Mouse (Mus musculus) monocyte, adult 5-6 weeks (primary cell): ENCODE data around the gene Rnft2. TPM values are rescaled to one million over a fixed set of nuclear protein-coding genes. Genes with fewer than 3 reads are reported as not detected.

Experiments used
- ATAC-seq: fragments of 153-309, 156-312 bp; replicated peaks from 2 replicates; pipeline ENCODE4 v1.8.0; 2017; ENCODE audit warnings: mild to moderate bottlenecking; ENCODE audit not compliant: low TSS enrichment, insufficient number of reproducible peaks, severe bottlenecking, poor library complexity, low FRiP score
- total RNA-seq: library from RNA; stranded (forward); fragments of 200-1000, 200-491, 200-594 nt; gene quantifications from 3 replicates; pipeline ENCODE4 v1.2.3, GENCODE M21; 2017

Gene Rnft2
- total RNA-seq, 1 experiment from 2014 or later, result not detected

DNA sequence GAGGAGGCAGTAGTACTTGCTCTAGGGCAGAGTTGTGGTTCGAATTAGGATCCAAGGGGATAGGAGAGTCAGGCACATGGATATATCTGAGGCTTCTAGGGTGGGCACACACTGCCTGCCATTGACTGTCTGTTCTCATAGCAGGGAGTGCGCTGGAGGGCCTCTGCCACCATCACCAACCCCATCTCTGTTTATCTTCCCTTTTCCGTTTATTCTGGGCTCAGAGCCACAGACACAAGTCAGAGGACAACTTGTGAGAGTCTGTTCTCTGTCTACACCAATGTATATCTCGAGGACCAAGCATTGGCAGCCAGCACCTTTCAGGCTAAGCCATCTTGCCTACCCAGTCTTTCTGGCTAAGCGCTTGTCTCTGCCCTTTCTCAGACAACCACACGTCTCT is 14.7 kb upstream of the Rnft2 start:
- ATAC-seq, result no peak

DNA sequence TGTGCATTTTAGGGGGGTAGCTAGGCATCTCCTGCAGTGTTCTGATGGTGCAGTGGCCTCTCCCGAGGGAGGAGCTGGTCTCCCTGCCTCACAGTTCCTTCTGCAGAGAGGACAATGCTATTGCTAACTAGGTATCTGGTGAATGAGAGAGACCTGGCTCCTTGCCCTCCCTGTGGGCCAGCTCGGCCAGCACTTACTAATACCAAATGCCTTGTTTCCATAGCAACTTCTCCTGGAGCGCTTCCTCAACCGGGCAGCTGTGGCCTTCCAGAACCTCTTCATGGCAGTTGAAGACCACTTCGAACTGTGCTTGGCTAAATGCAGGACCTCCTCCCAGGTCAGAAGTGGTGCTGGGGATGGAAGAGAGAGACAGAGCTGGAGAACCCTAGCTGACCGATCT is 14.2 kb upstream of the Rnft2 start:
- no peak for ATAC-seq

DNA sequence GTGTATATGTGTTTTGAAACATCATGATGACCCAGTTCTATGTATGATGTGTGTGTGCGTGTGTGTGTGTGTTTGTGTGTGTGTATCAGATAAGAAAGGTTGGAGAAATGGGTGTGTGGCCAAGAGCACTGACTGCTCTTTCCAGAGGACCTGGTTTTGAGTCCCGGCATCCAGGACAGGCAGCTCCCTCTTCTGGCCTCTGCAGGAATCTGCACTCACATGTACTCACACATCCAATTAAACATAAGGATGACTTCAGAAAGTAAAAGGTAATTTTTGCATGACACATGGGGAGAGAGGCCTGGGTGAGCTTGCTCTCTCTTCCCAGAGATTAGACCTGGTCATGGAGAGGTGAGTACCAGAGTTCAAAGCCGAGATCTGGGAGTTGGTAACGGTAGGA is 12.1 kb upstream of the Rnft2 start:
- no peak for ATAC-seq

DNA sequence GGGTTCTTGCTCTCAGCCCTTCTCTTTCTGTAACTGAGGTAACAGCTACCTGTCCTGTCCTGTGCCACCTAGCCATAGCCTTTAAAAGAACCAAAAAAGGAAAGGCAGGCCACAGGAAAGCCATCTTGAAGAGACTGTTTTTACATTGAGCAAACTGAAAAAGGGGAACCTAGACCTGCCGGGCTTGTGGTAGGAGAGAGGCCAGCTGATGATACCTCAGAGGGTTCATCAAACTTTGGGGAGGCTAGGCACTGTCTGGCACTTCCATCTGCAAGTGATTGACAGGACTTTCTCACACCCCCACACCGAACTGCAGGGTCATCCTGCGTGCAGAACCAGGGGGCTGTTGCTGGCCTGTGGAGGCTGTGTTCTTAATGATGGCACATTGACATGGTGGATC is 8.6 kb upstream of the Rnft2 start:
- no peak for ATAC-seq

DNA sequence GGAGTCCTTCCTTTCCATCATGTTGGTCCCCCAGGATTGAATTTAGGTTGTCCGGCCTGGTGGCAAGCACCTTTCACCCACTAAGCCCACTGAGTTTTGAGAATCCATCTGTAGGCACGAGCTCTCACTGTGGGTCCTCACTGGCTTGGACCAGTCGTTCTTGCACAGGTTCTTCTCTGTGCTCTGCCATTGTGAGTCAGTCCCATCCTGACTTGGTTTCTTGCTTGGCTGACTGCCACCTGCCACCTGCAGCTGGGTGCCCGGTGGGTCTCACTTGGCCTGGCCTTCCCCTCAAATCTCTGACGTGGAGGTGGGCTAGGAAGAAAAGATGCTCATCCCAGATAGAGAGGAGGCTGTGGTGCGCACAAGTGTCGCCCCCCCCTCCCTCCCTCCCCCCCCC is 6.1 kb upstream of the Rnft2 start:
- ATAC-seq, result no peak

DNA sequence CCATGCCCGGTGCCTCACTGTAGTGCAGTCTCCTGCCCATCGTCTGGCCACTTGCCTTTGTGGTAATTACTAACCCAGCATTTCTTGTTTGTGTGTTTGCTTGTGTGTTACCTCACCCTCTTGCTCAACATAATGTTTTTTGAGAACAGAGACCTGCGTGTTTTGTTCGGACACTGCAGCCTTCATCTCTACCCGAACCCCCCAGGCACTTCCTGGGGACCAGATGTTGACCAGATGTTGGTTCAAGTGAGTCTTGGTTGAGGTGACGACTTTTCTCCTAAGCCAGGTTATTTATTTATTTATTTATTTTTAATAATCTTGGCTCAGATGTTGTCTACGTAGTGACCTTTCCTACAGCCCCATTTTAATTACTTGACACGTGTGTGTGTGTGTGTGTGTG is 2.5 kb upstream of the Rnft2 start:
- no peak for ATAC-seq

DNA sequence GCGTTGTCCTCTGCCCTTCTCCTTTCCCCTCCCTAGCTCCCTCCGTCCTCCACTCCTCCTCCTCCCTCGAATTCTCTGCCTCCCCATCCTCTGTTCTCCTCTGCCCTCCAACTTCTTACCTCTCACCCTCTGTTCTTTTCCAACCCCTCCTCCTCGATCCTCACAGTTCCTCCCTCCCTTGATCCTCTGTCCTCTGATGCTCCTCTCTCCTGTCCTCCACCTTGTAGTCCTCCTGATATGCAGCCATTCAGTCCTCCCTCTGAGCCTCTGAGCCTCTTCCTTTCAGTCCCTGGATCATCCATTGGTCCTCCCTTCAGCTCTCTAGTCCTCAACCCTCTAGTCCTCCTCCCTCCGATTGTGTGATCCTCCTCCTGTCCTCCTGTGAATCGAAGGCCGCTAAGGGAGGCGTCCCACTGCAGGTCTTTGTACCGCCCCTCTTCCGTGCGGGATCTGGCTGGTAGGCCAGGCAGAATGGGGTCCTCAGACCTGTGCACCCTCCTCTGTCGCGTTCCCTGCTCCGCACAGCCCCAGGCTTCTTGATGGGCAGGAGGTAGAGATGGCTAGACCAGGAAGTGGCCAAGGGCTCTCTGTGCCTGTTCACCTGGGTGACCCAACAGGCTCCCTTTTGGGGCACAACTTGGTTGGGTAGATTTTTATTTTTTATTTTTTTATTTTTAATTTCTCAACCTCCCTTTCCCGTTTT is 841 bp upstream of the Rnft2 start:
- ATAC-seq, result 0 out of 2 replicates have a peak, but pooled peaks have one; percentile 6

DNA sequence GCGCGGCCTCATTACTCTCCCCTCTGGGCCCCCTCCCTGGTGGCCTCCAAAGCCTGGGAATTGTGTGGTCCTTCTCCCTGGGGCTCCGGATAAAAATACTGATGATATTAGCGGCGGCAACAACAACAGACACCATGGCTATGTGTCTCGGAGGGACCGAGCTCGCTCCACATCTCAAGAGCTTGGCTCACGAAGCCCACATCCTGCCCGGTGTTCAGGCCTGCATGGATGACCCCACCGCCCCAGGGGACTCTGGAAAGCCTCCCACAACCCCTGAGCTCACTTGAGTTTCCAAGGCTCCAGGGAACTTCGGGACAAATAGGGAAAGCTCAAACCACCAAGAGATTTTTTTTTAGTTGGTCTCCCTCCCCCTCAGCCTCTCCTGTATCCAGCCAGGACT is 5.2 kb downstream of the Rnft2 start:
- ATAC-seq, result no peak

DNA sequence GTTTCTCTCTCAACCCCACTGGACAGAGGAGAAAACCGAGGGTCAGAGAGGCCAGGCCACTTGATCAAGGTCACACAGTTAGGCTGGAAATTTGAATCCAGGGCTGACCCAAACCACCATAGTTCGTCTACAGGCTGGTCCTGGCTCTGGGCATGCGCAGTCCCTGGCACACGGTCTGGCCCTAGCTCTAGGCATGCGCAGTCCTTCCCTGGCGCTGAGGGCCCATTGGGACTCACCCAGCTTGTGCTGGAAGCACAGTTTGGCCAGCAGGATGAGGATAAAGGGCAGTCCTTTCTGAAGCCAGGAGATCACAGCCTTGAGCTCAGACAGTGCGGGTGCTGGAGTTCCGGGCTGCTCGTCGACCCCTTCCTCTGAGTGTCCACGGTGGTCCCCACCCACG is 8.0 kb downstream of the Rnft2 start:
- no peak for ATAC-seq

DNA sequence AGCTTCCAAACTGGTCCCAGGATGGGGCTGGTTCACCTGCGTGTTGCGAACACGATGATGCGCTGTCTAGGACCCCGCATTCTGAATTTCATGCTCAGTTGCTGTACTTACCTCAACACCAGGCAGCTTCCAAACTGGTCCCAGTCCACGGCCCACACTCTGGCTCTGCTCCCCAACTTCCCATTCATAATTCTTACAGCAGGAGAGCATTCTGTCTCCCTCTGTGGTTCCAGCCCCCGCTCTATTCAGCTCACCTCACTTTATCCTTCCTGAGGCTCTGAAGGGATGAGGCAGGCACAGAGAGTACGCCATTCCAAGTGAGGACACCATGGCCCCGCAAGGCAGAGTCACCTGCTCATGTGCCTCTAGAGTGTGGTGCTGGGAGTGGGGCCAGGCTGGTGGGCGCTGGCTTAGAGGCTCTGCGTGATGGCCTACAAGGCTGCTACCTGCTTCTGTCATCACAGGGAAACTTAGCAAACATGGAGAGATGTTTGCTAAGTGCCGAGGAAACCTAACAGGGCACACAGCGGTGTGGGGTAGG is 14.8 kb downstream of the Rnft2 start:
- ATAC-seq, result no peak

DNA sequence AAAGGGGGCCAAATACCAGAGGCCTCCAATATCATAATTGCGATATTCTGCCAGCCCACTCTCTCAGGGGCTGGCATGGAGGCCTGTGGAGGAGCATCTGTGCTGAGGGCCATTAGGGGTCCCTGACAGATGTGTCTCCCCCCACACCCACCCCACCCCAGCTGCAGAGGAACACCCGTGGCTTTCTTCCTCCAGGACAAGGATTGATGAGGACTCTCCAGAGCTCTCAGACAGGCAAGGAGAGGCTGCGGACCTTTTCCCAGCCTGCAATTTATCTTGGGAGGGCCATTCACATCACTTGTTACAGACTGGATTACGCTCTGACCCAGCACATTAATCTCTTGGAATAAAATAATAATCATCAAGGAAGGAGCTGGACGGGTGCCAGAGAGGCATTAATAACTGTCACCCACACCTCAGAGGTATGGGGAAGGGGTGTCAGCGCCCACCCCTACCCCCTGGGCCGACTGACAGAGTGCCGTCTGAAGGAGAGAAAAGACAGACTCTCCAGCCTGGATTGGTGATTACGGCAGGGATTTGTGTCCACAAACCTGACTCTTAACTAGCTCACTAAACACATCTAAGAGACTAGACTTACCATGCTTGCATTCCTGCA is 21.7 kb downstream of the Rnft2 start:
- no peak for ATAC-seq

DNA sequence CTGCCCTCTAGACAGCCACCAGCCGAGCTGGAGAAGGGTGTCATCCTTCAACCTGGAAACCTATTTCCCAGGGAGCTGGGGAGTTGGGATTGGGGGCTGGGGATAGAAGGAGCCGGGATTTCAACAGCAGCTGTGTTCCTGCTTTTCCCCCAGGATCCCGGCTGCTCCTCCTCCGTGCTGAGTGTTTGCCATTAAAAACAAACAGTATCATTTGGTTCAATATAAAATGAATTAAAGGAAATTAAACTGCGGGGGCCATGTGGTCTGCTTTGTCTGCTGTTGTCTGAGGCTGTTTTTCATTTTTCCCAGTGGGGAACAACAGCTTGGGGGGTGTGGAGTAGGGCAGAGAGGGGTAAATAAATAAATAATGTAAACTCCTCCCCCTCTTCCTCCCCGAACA is 27.5 kb downstream of the Rnft2 start:
- no peak for ATAC-seq

DNA sequence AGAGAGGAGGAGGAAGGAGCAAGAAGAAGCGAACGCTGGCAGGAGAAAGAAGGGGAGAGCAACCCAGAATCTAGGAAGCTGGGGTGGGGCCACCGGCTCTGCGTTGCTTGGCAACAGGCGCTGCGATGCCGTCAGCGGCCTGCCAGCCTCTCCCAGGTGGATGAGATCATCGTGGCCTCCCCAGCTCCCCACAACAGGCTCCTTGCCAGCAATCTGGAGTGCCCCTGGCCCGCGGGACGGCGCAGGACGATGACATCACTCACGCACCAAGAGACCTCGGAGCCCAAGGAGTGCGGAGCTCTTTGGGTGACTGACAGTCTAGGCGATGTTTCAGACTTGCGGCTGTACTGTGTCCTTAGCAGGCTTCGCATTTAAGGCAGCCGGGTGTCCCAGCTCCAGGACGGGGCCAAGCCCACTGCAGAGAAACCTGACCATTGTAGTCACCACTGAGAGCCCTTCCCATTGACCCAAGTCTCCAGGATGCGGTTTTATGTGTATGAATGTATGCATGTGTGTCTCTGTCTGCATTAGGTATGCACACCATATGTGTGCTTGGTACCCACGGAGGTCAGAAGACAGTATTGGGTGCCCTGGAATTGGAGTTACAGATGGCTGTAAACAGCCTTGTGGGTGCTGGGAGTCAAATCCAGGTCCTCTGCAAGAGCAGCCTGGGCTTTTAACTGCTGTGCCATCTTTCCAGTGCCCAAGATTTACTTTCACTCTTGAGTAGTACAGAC is 30.3 kb downstream of the Rnft2 start:
- no peak for ATAC-seq

DNA sequence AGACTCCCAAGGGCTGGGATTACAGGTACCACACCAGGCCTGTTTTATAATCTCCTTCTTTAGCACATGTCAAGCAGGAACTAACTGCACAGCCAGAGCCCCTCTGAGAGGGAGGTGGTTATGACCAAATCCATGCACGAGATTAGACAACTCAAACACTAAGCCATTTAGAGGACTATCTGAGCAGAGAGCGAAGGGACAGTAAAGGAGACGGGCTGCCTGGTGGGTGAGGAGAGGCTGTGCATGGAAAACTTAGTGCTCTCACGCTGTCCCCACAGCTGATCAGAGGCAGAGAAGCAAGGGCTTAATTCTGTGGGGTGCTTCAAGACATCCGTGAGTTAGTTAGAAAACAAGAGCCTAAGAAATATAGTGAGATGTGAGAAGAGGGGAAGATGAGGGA is 30.9 kb downstream of the Rnft2 start:
- ATAC-seq, result no peak

DNA sequence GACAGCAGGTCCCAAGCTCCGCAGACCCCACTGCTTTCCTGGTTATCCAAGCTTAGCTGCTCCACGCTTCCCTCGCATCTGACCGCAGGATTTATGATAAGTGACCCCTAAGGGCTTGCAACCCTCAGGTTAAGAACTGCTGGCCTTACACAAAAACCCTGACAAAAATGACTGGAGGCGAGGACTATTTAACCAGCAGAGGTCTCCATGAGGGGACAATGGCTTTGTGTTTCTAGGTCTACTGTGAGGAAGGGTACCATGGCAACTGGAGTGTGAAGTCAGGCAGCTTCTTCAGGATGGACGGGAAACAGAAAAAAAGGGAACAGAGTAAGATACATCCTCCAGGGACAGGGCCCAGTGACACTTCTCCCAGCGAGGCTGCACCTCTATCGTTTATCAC is 39.1 kb downstream of the Rnft2 start:
- ATAC-seq, result no peak

DNA sequence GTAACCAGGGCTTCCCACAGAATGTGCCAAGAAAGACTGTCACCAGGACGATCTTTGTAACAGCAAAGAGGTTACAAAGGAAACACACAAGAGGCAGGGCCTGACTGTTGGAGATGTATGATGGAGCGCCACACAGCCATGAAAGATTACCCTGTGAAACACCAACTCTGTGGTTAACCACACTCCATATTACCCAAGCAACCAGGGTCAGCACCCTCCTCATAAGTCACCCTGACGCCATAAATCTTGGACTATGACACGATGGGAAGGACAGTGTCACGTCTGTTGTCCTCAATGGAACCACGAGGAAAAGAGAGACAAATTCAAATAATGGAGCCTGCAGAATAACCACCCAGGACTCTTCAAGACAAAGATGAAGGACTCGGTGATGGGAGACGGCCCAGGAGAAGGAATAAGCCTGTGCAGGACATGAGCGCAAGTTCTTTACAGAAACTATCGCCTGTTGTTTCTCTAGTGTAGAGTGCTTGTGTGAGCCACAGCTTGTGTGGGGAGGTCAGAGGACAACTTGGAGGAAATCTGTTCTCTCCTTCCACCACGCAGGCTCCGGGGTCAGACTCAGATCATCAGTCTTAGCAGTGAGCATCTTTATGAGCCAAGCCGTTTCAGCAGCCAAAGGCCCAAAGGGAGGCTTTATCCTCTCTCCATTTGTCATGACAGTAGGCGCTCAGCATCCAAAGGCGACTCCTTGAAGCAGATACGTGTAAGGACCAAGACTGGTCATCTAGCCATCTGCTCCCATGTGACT is 40.1 kb downstream of the Rnft2 start:
- ATAC-seq, result no peak

DNA sequence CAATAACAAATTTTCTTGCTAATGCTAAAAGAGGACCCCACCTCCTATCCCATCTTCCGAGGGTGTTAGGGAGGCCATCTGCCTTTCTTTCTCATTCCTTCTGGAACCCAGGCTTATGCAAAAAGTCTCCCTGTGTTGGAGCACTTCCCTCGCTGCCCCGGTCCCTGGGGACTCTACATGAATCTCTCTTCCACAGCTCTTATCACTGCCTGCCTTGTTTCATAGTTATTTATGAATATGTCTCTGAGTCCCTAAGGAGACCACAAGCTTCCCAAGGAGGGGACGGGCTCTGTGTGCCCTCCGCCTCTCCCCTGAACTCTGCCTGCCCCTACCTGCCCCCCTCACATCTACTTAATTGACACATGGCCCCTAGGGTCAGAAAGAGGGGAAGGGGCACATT is 45.2 kb downstream of the Rnft2 start:
- ATAC-seq, result no peak

DNA sequence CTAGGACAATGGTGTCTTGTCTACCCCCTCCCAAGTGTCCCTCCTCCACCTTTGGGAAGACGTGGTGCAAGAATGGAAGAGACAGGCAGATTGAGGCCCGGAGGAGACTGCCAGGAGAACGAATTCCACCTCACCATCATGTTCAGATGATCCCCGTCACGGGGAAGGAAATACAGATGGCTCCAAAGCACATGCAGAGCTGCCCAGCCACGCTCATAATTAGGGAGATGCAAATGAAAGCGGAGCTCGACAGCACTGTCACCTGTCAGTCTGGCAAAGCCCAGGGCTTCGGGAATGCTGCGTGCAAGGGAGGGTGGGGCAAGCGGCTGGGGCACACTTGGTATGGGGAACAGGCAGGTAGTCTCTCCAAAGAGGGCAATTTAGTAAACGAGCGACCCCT is 47.5 kb downstream of the Rnft2 start:
- no peak for ATAC-seq

DNA sequence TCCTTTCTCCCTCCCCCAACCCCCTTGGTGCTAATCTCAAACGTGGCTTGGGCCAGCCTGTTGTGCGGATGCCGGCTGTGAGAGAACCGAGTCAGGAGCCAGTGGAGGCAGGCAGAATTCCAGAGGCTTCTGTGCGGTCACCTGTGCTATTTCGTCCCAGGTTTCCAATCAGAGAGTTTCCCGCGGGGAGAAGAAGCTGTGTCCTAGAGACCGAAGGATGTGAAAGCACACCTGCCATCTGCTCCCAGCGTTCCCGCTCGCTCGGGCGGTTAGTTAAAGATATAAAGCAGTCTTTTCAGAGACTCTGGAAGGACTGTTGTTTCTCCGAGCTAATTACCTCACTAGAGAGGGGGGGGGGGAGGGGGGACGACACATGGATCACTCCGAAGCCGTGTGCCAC is 52.7 kb downstream of the Rnft2 start:
- ATAC-seq, result no peak
